Comparison of ENCODE assay signal across 8 mouse cellular contexts in genomic region chr1:185331364-185331763, GRCm38 (mm10). TPM values are rescaled to one million over a fixed set of nuclear protein-coding genes. Genes with fewer than 3 reads are reported as not detected.
DNase-seq lines count a peak whose midpoint lies in the region; ATAC-seq and TF ChIP-seq lines count a peak whose summit lies in the region.

No protein-coding gene starts in this region.

- no peak for TF ChIP-seq EP300 in ES-Bruce4 (IDR thresholded peaks at IDR 0.05; ENCODE audit: insufficient read depth, low read depth, low read length)

- ATAC-seq in heart, embryonic 14.5 days (ENCODE audit: insufficient number of reproducible peaks, insufficient read depth, low FRiP score, low read depth): no peak
- no peak for ATAC-seq in midbrain, embryonic 12.5 days (ENCODE audit: low FRiP score, low read depth)

- WGBS in heart, embryonic 14.5 days: 49% methylated on average over 5 of the region's 5 CpGs
- 61% methylated on average over 5 of the region's 5 CpGs for WGBS in hindbrain, embryonic 10.5 days
- 57% methylated on average over 5 of the region's 5 CpGs for WGBS in midbrain, embryonic 12.5 days

- no peak for TF ChIP-seq CTCF in ES-Bruce4 (IDR thresholded peaks at IDR 0.05; ENCODE audit: low read depth, low read length)

- H3K9me3 ChIP-seq in heart, embryonic 14.5 days (ENCODE audit: control insufficient read depth, low read length): no peaks in the 10 kb centered on the region
- no peaks in the 10 kb centered on the region; the same call in 1 of the 2 replicates for H3K9me3 ChIP-seq in ES-Bruce4 (replicated peaks; ENCODE audit: control insufficient read depth, insufficient read depth, low read length, poor library complexity, severe bottlenecking)
- no peaks in the 10 kb centered on the region for H3K9me3 ChIP-seq in hindbrain, embryonic 10.5 days
- no peaks in the 10 kb centered on the region for H3K9me3 ChIP-seq in midbrain, embryonic 12.5 days

- peak overlapping the region in 1 of 2 experiments; percentile 90; a peak in 1 of 4 replicates for H3K27ac ChIP-seq in heart, embryonic 14.5 days (replicated peaks in 1 of 2; ENCODE audit: control insufficient read depth in 1 of 2, insufficient read depth in 1 of 2, low read depth in 2 of 2, low read length in 2 of 2)
- H3K27ac ChIP-seq in ES-Bruce4 (ENCODE audit: insufficient read depth, low read length): no peak overlapping the region
- peak overlapping the region; percentile 89; the same call in 1 of the 2 replicates for H3K27ac ChIP-seq in hindbrain, embryonic 10.5 days
- peak overlapping the region; percentile 84; the same call in 1 of the 2 replicates for H3K27ac ChIP-seq in midbrain, embryonic 12.5 days (replicated peaks)

- TF ChIP-seq POLR2A in ES-Bruce4 (IDR thresholded peaks at IDR 0.05; ENCODE audit: insufficient read depth, low read length): no peak

- H3K4me2 ChIP-seq in heart, embryonic 14.5 days (ENCODE audit: low read length): peak overlapping the region; percentile 73
- H3K4me2 ChIP-seq in midbrain, embryonic 12.5 days (replicated peaks): peak overlapping the region; percentile 69

- no peak for DNase-seq in heart, adult 8-10 months (ENCODE audit: low spot score)
- no peak for DNase-seq in hindbrain, embryonic 10.5 days (ENCODE audit: low spot score)
- DNase-seq in left cerebral cortex, adult 18-20 months (ENCODE audit: low spot score in 2 of 2): no peak
- no peak for DNase-seq in layer of hippocampus, postnatal 10 days (ENCODE audit: low spot score in 2 of 2)
- no peak for DNase-seq in cerebellum, adult 8-10 months

- H3K27me3 ChIP-seq in heart, embryonic 14.5 days (ENCODE audit: control insufficient read depth, insufficient read depth, low read length): no peaks in the 10 kb centered on the region
- H3K27me3 ChIP-seq in ES-Bruce4 (ENCODE audit: control insufficient read depth, insufficient read depth, low read length, poor library complexity, severe bottlenecking): no peaks in the 10 kb centered on the region
- H3K27me3 ChIP-seq in hindbrain, embryonic 10.5 days (ENCODE audit: insufficient read depth, poor library complexity, severe bottlenecking): no peaks in the 10 kb centered on the region
- H3K27me3 ChIP-seq in midbrain, embryonic 12.5 days: no peaks in the 10 kb centered on the region

- H3K4me3 ChIP-seq in heart, embryonic 14.5 days (ENCODE audit: control insufficient read depth in 1 of 2, insufficient read depth in 1 of 2, low read depth in 1 of 2, low read length in 2 of 2): 0 out of 4 replicates have a peak overlapping the region, but pooled peaks of 1 of the 2 experiments have one; percentile 54
- no peak overlapping the region for H3K4me3 ChIP-seq in ES-Bruce4 (ENCODE audit: low read depth, low read length)
- peak overlapping the region; percentile 70 for H3K4me3 ChIP-seq in hindbrain, embryonic 10.5 days
- no peak overlapping the region for H3K4me3 ChIP-seq in midbrain, embryonic 12.5 days

- peaks cover 11% of the 10 kb centered on the region for H3K36me3 ChIP-seq in heart, embryonic 14.5 days (ENCODE audit: control insufficient read depth, insufficient read depth, low read length)
- H3K36me3 ChIP-seq in ES-Bruce4 (ENCODE audit: control insufficient read depth, insufficient read depth, low read length, poor library complexity, severe bottlenecking): peaks cover 6% of the 10 kb centered on the region; the same call in 1 of the 2 replicates
- H3K36me3 ChIP-seq in hindbrain, embryonic 10.5 days: peaks cover 16% of the 10 kb centered on the region
- H3K36me3 ChIP-seq in midbrain, embryonic 12.5 days: peaks cover 5% of the 10 kb centered on the region

- H3K9ac ChIP-seq in heart, embryonic 14.5 days (ENCODE audit: low read length): peak overlapping the region; percentile 77; the same call in 1 of the 2 replicates
- 0 out of 2 replicates have a peak overlapping the region, but pooled peaks have one; percentile 43 for H3K9ac ChIP-seq in ES-Bruce4 (ENCODE audit: low read depth, poor library complexity, severe bottlenecking)
- H3K9ac ChIP-seq in midbrain, embryonic 12.5 days (replicated peaks): no peak overlapping the region

- peaks cover 4 to 15% of the 10 kb centered on the region in 2 experiments for H3K4me1 ChIP-seq in heart, embryonic 14.5 days (ENCODE audit: control insufficient read depth in 2 of 2, insufficient read depth in 2 of 2, low read length in 2 of 2)
- H3K4me1 ChIP-seq in ES-Bruce4 (ENCODE audit: control insufficient read depth, insufficient read depth, low read length): no peaks in the 10 kb centered on the region
- H3K4me1 ChIP-seq in hindbrain, embryonic 10.5 days (replicated peaks): peaks cover 52% of the 10 kb centered on the region
- peaks cover 41% of the 10 kb centered on the region for H3K4me1 ChIP-seq in midbrain, embryonic 12.5 days

RNA-seq across cellular contexts. Expression of gene Bpnt1, which starts 0.6 kb away (rescaled TPM):
- 24.1 and 25.4 TPM in 2 replicates for polyA plus RNA-seq in heart, embryonic 14.5 days (2014; fragmentation: Nextera tagmentation; extraction: Ambion mirVana)
- 10 to 100 TPM; 21.7 to 37.3 (median 30.3) TPM for total RNA-seq in heart, adult 8-10 months (2022)
- 54.0 and 56.7 TPM in 2 replicates for polyA plus RNA-seq in ES-Bruce4 (2011; ENCODE audit: insufficient read depth, insufficient read length, low read depth, missing spikeins)
- 31.6 and 34.3 TPM in 2 replicates for polyA plus RNA-seq in hindbrain, embryonic 10.5 days (2016; fragmentation: Nextera tagmentation; extraction: Ambion mirVana)
- 29.7 and 34.4 TPM in 2 replicates for polyA plus RNA-seq in midbrain, embryonic 12.5 days (2016; fragmentation: Nextera tagmentation; extraction: Ambion mirVana)
- 10 to 100 TPM; 70.2 to 79.3 TPM for total RNA-seq in left cerebral cortex, adult 18-20 months (2021)
- total RNA-seq in layer of hippocampus, postnatal 10 days (2021): 10 to 100 TPM; 65.9 to 70.0 TPM

RNA-seq across cellular contexts. Expression of gene Iars2, which starts 2.2 kb away (rescaled TPM):
- 43.9 and 46.6 TPM in 2 replicates for polyA plus RNA-seq in heart, embryonic 14.5 days (2014; fragmentation: Nextera tagmentation; extraction: Ambion mirVana)
- 10 to 100 TPM; 77.9 to 85.2 (median 83.3) TPM for total RNA-seq in heart, adult 8-10 months (2022)
- polyA plus RNA-seq in ES-Bruce4 (2011; ENCODE audit: insufficient read depth, insufficient read length, low read depth, missing spikeins): 55.5 and 57.9 TPM in 2 replicates
- 21.1 and 25.7 TPM in 2 replicates for polyA plus RNA-seq in hindbrain, embryonic 10.5 days (2016; fragmentation: Nextera tagmentation; extraction: Ambion mirVana)
- polyA plus RNA-seq in midbrain, embryonic 12.5 days (2016; fragmentation: Nextera tagmentation; extraction: Ambion mirVana): 23.9 and 25.7 TPM in 2 replicates
- total RNA-seq in left cerebral cortex, adult 18-20 months (2021): 10 to 100 TPM; 28.8 to 32.1 TPM
- total RNA-seq in layer of hippocampus, postnatal 10 days (2021): 10 to 100 TPM; 30.2 to 35.5 TPM

RNA-seq across cellular contexts. Expression of gene Eprs, which starts 31.5 kb away (rescaled TPM):
- 103 TPM in 2 replicates for polyA plus RNA-seq in heart, embryonic 14.5 days (2014; fragmentation: Nextera tagmentation; extraction: Ambion mirVana)
- 10 to 100 TPM; 75.6 to 98.6 (median 80.3) TPM for total RNA-seq in heart, adult 8-10 months (2022)
- polyA plus RNA-seq in ES-Bruce4 (2011; ENCODE audit: insufficient read depth, insufficient read length, low read depth, missing spikeins): 179 and 189 TPM in 2 replicates
- polyA plus RNA-seq in hindbrain, embryonic 10.5 days (2016; fragmentation: Nextera tagmentation; extraction: Ambion mirVana): 112 and 150 TPM in 2 replicates
- polyA plus RNA-seq in midbrain, embryonic 12.5 days (2016; fragmentation: Nextera tagmentation; extraction: Ambion mirVana): 130 and 136 TPM in 2 replicates
- total RNA-seq in left cerebral cortex, adult 18-20 months (2021): 10 to 100 TPM; 68.7 to 72.2 TPM
- 10 to 100 TPM; 90.9 to 96.5 TPM for total RNA-seq in layer of hippocampus, postnatal 10 days (2021)
